Mouse (Mus musculus) ovary, postnatal 36 days (tissue): ENCODE measurements at regions not wholly inside any gene's neighbourhood (a gene's known extent, or its start where the extent isn't known, plus 50 kb on each side); places are given as distances from the start of the nearest gene placed in this dataset.

Source experiments
- DNase-seq: peaks from one replicate; pipeline ENCODE4 v3.0.0; 2022; ENCODE audit warnings: low spot score, mixed read lengths

GRCm38 (mm10) chr5:43137777-43138176 lies 95.2 kb upstream of the Cpeb2 start:
- DNase-seq = no peak

- DNase-seq = no peak
These were observed 94.0 kb upstream of the Cpeb2 start for GRCm38 (mm10) chr5:43138931-43139486.

- no peak for DNase-seq
These were observed 93.2 kb upstream of the Cpeb2 start for GRCm38 (mm10) chr5:43139813-43140212.

- no peak for DNase-seq
These were observed 87.0 kb upstream of the Cpeb2 start for GRCm38 (mm10) chr5:43145939-43146338.

GRCm38 (mm10) chr5:43146928-43147327 lies 86.0 kb upstream of the Cpeb2 start:
- DNase-seq = no peak

GRCm38 (mm10) chr5:43148486-43148885 lies 84.5 kb upstream of the Cpeb2 start:
- DNase-seq = no peak

- DNase-seq = no peak
These were observed 83.4 kb upstream of the Cpeb2 start for GRCm38 (mm10) chr5:43149559-43149958.

GRCm38 (mm10) chr5:43151099-43151774 lies 81.7 kb upstream of the Cpeb2 start:
- no peak for DNase-seq

- no peak for DNase-seq
These were observed 80.8 kb upstream of the Cpeb2 start for GRCm38 (mm10) chr5:43152119-43152611.

- DNase-seq = no peak
These were observed 80.1 kb upstream of the Cpeb2 start for GRCm38 (mm10) chr5:43152881-43153280.

- no peak for DNase-seq
These were observed 76.2 kb upstream of the Cpeb2 start for GRCm38 (mm10) chr5:43156771-43157170.

- no peak for DNase-seq
These were observed 72.8 kb upstream of the Cpeb2 start for GRCm38 (mm10) chr5:43160140-43160539.

- no peak for DNase-seq
These were observed 51.5 kb upstream of the Cpeb2 start for GRCm38 (mm10) chr5:43181475-43181874.
